Mouse (Mus musculus): ENCODE results near the gene Olfr648. TPM values are rescaled to one million over a fixed set of nuclear protein-coding genes. Genes with fewer than 3 reads are reported as not detected.

Gene Olfr648
- polyA plus RNA-seq (2012; ENCODE audit: low replicate concordance), result not detected in 2 replicates

GRCm38 (mm10) chr7:104183292-104183691 is at the start of gene Olfr648:
Gene Olfr648 (minus strand): TSS chr7:104183392.

GRCm38 (mm10) chr7:104218701-104219569 is 35.7 kb upstream of the Olfr648 start, which contains the start of gene Trim6:
Gene Trim6 (plus strand): TSS chr7:104218793.

GRCm38 (mm10) chr7:104195885-104196284 is 12.7 kb upstream of the Olfr648 start, which contains the start of gene Olfr649:
Gene Olfr649 (minus strand): TSS chr7:104195985.

GRCm38 (mm10) chr7:104150456-104150855 is 32.7 kb downstream of the Olfr648 start, which contains the start of gene Ubqlnl:
Gene Ubqlnl (minus strand): TSS chr7:104150556.

GRCm38 (mm10) chr7:104143179-104143578 is 40.0 kb downstream of the Olfr648 start, which contains the start of gene Ubqln3:
Gene Ubqln3 (minus strand): TSS chr7:104143279.

GRCm38 (mm10) chr7:104137305-104137704 is 45.9 kb downstream of the Olfr648 start, which contains the start of gene Olfr643:
Gene Olfr643 (minus strand): TSS chr7:104137405.

GRCm38 (mm10) chr7:104129726-104130125 is 53.5 kb downstream of the Olfr648 start, which contains the start of gene Ubqln5:
Gene Ubqln5 (minus strand): TSS chr7:104129826.

Other genes with a start within 250 kb of the Olfr648 start
- not detected in 2 replicates for gene Olfr632, start 249.0 kb downstream of the Olfr648 start, polyA plus RNA-seq (2012; ENCODE audit: low replicate concordance)
- not detected in 2 replicates for gene Olfr633, start 239.0 kb downstream of the Olfr648 start, polyA plus RNA-seq (2012; ENCODE audit: low replicate concordance)
- gene Olfr635, start 212.2 kb downstream of the Olfr648 start, polyA plus RNA-seq (2012; ENCODE audit: low replicate concordance), result not detected in 2 replicates
- gene Olfr638, start 184.6 kb downstream of the Olfr648 start, polyA plus RNA-seq (2012; ENCODE audit: low replicate concordance), result not detected in 2 replicates
- gene Olfr639, start 166.1 kb downstream of the Olfr648 start, polyA plus RNA-seq (2012; ENCODE audit: low replicate concordance), result 0.02 TPM in 1 of 2 replicates, not detected in the other
- 0.08 TPM in 1 of 2 replicates, not detected in the other for gene Olfr640, start 157.8 kb downstream of the Olfr648 start, polyA plus RNA-seq (2012; ENCODE audit: low replicate concordance)
- not detected in 2 replicates for gene Olfr641, start 147.9 kb downstream of the Olfr648 start, polyA plus RNA-seq (2012; ENCODE audit: low replicate concordance)
- not detected in 2 replicates for gene Olfr642, start 130.7 kb downstream of the Olfr648 start, polyA plus RNA-seq (2012; ENCODE audit: low replicate concordance)
- not detected in 2 replicates for gene 4930516K23Rik, start 121.9 kb downstream of the Olfr648 start, polyA plus RNA-seq (2012; ENCODE audit: low replicate concordance)
- not detected in 2 replicates for gene Olfr644, start 111.5 kb downstream of the Olfr648 start, polyA plus RNA-seq (2012; ENCODE audit: low replicate concordance)
- gene Olfr645, start 97.9 kb downstream of the Olfr648 start, polyA plus RNA-seq (2012; ENCODE audit: low replicate concordance), result not detected in 2 replicates
- gene Olfr646, start 78.5 kb downstream of the Olfr648 start, polyA plus RNA-seq (2012; ENCODE audit: low replicate concordance), result not detected in 2 replicates
- gene Ubqln5, start 53.6 kb downstream of the Olfr648 start, polyA plus RNA-seq (2012; ENCODE audit: low replicate concordance), result not detected in 2 replicates
- not detected in 2 replicates for gene Olfr643, start 46.0 kb downstream of the Olfr648 start, polyA plus RNA-seq (2012; ENCODE audit: low replicate concordance)
- not detected in 2 replicates for gene Ubqln3, start 40.1 kb downstream of the Olfr648 start, polyA plus RNA-seq (2012; ENCODE audit: low replicate concordance)
- not detected in 2 replicates for gene Ubqlnl, start 32.8 kb downstream of the Olfr648 start, polyA plus RNA-seq (2012; ENCODE audit: low replicate concordance)
- not detected in 2 replicates for gene Olfm5, start 18.6 kb downstream of the Olfr648 start, polyA plus RNA-seq (2012; ENCODE audit: low replicate concordance)
- gene Olfr649, start 12.6 kb upstream of the Olfr648 start, polyA plus RNA-seq (2012; ENCODE audit: low replicate concordance), result not detected in 2 replicates
- not detected in 2 replicates for gene Trim6, start 35.4 kb upstream of the Olfr648 start, polyA plus RNA-seq (2012; ENCODE audit: low replicate concordance)
- gene Trim34a, start 61.1 kb upstream of the Olfr648 start, polyA plus RNA-seq (2012; ENCODE audit: low replicate concordance), result 0.09 TPM in 1 of 2 replicates, not detected in the other
- gene Trim5, start 104.7 kb upstream of the Olfr648 start, polyA plus RNA-seq (2012; ENCODE audit: low replicate concordance), result 0.06 TPM in 1 of 2 replicates, not detected in the other
- not detected in 2 replicates for gene Trim12a, start 132.1 kb upstream of the Olfr648 start, polyA plus RNA-seq (2012; ENCODE audit: low replicate concordance)
- gene Trim34b, start 146.1 kb upstream of the Olfr648 start, polyA plus RNA-seq (2012; ENCODE audit: low replicate concordance), result 0.15 and 0.36 TPM in 2 replicates
- 0.66 and 2.8 TPM in 2 replicates for gene Trim12c, start 170.0 kb upstream of the Olfr648 start, polyA plus RNA-seq (2012; ENCODE audit: low replicate concordance)
- not detected in 2 replicates for gene Trim30b, start 186.5 kb upstream of the Olfr648 start, polyA plus RNA-seq (2012; ENCODE audit: low replicate concordance)
- gene Trim30c, start 217.4 kb upstream of the Olfr648 start, polyA plus RNA-seq (2012; ENCODE audit: low replicate concordance), result not detected in 2 replicates